Mouse (Mus musculus) retina, postnatal 7 days (tissue): ENCODE results near the gene Tat.
A peak's percentile ranks its signal among the peaks of the same experiment; 100 is the strongest.

Source experiments
- DNase-seq: peaks from one replicate; pipeline ENCODE4 v3.0.0-alpha.2; 2012; ENCODE audit warnings: low read depth, low spot score

Gene Tat

DNA sequence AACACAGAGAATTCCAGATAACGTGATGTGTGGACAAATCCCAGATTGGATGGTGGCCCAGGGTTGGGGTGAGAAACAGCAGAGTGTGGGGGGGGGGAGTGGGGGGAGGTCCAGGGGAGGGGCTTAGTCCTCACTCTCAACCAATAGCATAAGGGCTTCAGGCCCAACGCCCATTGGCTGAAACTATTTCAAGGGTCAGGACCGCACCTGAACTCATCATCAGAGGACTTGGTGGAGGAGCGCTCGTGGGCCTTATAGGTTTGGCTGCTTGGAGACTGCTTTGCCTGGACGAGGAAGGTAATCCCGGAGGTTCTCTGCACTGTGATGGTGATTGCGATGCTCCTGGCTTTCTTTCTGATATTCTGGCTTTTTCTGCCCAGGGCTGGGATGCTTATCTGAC, at the start of gene Tat:
Tat (plus strand) TSS at position 214 of the 400 bp plus-strand sequence.
- DNase-seq, result no peak

DNA sequence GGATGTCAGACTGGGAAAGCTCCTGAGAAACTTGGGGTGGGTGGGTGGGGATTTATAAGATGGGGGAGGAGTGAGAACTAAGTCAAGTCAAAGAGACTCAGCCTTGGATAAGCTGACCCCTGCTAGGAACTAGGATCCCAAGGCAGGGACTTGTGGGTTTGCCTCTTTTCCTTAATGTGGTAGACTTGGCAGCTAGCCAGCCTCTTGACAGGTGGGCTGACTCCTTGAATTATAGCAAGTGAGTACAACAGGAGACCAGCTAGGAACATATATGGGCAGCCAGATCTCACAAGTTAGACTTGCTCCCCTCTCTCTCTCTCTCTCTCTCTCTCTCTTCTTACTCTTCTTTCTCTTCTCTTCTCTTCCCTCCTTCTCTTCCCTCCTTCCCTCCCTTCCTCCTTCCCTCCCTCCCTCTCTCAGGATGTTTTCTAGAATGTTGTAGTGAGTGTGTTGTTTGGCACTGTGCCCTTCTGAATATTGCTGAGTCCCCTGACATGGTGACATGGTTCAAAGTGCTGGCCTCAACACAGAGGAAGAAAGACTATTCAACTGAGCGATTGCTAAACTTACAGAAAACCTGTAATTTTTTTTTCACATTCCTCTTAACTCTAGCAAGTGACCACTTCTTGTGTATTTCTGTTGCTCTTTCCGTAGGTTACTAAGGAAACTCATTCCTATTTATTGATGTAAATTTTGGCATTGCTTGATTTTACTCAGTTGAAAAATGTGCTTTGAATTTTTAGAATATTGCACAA, 48.5 kb upstream of the Tat start:
- DNase-seq, result no peak

DNA sequence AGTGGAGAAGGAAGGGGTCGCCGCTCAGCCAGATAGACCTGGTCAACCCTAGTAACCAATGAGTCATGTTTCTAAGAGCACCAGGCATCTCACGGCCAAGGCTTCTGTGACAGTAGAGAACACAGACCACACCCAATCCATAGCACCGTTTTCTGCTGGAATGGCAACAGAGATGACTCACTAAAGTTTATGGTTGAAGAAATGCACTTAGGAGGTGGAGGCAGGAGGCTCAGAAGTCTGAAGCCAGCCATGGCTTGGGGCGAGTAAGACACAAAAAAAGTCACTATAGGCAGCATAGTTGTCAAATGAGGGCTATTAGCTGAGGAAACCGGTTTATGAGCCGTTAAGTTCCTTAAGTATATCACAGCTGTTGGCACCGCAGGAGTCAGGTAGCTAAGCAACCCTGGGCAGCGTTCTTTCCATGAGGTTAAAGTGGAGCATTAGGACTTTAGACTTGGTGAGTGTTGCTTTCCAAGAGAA, 45.0 kb upstream of the Tat start:
- no peak for DNase-seq

DNA sequence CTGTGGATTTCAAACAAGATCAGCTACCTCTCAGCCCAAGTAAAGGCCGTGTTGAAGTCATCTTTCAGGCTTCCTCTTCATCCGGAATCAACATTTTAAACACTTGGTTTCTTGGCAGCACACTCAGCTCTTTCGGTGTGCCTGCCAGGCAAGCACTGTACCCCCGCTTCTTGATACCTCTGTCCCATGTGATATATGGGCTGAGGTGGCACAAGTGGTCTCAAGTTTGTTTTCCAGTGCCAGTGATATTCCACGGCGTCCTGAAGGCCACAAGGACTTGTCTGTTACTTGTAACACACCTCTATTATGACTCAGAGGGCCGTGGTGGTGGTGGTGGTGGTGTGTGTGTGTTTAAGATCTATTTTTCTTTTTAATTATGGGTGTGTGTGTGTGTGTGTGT, 44.5 kb upstream of the Tat start:
- DNase-seq, result no peak

DNA sequence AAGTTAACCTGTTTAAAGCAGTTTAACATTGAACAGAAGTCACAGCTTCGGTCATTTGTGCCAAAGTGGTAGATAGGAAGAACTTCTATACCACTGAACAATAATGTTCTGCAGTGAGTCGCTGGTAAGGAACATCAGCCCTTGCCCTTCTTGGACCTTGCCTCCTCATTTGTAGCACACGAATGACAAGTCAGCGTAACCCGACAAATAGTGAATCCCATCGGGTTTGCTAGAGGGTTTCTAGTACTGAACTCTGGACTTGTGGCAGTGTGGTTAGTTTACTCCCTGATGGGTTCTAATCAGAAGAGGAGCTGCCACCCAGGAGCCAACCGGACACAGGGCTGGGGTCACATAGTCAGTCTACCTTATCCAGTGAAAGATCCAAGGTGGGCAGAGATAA, 44.0 kb upstream of the Tat start:
- no peak for DNase-seq

DNA sequence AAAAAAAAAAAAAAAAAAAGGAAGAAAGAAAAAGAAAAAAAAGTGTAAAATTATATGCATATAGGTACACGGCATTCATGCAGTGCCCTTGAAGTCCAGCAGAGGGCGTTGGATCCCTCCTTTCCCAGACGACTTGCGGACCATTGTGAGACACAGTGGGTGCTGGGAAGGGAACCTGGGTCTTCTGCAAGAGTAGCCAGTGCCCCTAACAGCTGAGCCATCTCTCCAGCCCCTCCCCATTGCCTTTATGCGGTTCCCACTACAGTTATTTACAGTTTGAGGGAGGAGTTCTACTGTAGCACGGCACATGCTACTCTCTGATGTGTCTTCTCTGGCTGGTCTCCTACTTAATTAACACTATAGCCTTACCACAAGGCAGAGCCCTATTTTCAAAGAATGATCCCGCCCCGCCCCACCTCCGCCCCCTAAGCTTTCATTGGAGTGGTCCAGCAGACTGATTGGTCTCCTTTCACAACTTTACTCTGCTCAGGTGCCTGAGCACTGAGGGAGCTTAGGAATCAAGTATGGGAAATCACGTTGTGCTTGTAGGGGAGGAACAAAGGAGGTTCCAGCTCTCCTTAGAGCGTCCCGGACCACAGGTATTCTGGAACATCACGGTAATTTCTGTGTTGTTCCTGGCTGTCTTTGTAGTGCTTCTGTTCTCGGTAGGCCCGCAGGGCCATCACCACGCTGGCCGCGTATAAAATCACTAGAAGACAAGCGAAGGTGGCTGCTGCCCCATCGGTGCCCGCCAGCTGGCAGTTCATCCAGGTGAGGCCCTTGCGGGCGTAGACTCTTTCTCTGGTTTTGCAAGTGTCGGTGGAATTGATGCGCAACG, 42.6 kb upstream of the Tat start:
- no peak for DNase-seq

DNA sequence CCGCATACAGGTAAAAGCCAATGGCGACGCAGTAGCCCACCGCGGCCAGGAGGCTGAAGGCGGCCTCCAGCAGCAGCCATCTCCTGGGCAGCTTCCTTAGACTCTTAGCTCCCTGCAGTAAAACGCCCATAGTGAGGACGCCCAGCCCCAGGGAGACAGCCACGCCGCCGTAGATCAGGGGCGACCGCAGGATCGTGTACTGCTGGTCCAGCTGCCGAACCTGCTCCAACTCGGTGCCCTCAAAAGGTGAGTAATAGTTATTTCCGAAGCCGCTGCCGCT, 42.0 kb upstream of the Tat start:
- no peak for DNase-seq

DNA sequence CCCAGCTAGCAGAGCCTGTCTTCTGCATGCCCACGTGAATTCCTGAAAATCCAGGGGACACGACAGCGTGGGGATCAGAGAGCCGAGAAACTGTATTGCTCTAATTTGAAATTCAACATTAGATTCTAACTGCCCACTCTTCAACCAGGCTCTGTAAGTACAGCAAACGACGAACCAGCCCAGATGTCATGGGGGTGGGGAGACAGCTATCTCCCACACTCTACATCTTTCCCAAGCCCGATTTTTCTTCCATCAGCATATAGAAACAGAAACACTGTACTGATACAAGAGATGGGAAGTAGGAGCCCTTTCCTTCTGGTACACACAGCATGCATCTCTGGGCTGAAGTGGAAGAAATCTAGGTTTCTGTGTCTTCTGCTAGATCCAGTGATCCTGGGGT, 38.1 kb upstream of the Tat start:
- no peak for DNase-seq

DNA sequence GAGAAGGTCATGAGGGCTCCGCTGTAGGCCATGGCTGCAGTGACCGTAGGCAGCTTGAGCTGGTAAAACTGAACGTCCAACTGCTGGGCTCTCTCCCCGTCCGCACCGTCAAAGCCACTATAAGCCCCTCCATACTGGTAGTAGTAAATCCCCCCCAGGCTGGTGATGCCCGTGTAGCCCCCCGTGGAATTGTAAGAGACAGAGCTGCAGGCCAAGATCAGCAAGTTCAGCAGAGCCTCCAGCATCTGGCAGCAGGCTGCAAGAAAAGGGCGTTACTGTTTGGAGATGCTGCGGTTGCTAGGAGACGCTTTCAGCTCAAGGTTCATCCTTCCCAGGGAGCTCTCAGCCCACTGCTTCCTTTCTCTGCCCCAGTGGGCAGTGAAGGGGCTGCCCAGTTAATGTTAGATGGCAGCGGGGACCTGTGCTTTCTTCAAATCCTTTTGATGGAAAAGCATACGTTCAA, 35.7 kb upstream of the Tat start:
- no peak for DNase-seq

DNA sequence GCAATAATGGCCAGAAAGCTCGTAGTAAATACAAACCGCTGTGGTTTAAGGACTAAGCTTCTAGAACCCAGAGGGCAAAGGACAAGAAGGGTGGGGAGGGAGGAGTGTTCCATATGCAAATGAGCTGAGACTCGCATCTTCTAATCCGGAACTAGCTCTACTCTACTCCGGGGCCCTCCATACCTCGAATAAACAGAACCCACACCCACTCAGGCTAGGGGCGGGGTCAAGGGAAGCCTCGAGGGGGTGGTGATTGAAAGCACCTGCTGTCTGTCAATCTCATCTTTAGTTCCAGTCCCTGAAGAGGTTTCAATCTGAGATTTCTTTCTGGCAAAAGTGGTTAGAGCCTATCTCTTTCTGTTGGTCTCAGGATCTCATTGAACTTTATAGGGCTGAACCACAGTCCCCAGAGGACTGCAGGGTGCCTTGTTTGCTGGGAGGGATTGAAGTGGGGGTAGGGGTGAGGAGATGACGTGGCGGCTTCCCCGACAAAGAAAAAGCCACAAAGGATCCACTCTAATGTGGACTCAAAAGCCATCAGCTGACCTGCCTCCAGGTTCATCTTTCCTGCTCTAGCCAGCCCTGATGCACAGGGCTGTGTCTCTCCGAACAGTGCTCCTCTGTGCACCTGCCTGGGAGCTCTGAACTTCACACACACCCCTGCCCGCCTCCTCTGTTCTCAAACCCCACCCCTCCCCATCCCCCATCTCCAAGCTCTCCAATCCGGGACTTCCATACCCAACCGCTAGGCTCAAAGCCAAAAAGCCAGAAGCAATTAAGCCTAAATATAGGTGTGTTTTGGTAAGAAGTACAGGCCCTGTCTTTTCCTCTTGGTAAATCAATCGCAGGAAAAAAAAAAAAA, 32.8 kb upstream of the Tat start:
- DNase-seq, result no peak

DNA sequence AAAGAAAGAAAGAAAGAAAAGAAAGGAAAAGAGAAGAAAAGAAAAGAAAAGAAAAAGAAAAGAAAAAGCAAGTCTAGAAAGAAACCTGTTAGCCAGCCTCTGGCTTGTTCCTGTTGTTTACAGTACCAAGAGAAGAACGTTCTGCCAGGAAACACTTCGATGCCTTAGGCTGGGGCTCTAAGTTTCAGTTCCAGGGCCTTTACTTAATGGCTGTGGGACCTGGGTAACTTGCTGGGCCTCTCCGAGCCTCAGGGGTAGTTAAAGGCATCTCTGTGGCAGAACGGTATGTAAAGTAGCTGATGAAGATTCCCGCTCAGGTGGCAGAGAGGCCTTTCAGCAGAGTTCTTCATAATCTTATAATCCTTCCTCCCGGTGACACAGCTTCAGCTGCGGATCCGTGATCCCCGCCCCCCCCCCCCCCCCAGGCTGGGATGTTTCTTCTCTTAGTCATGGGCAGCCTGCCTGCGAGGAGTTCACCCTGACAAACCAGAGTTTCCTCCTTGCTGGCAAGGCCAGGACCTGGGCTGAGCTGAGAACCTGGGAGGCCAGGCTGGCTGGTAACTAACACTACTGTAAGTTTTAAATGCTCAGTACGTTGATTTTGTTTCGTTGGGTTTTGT, 32.1 kb upstream of the Tat start:
- no peak for DNase-seq

DNA sequence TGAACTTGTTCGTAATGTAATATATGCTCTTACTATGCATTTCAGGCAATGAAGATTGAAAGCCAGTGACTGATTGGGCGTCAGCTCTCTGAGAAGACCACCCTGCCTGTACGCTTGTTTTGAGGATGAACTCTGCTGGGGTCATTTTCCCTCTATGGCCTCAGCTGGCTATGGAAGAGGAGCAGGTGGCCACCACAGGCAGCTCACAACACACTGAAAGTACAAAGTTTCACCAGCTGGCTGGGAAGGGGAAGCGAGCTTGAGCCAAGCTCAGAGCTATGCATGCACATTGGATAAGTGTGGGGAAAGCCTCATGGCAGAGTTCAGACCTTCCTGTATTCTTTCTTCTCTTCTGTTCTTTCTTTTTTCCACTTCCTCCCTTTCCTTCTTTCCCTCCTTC, 31.1 kb upstream of the Tat start:
- no peak for DNase-seq

DNA sequence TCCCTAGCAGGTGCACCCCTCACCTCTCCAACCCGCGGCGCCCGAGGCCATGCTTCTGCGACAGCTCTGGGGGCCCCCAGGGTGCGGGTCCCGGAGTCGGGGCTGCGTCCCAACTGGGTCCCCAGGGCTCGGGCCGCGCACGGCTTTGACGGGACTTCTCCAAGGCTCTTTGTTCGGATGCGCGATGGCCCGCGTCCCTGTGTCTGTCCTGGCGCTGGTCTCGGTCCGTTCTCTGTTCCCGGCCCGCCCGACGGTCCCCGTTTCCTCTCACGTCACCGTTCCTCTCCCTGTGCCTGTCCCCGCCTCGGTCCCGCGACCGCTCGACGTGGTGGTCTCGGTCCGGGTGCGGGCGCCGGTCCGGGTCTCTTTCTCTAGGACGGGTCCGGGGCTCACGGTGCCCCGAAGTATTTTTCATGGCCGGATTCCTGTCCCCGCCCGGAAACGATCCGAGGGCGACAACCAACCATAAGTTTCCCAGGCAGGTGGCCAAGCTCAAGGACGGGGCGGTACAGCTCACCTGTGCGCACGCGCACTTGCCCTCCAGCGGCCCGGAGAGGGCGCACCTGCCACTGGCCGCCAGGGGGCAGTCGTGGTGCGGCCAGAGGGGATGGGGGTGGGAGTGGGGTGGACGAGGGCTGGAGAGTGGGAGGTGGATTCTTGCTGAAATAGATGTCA, 28.4 kb upstream of the Tat start, which contains the start of gene Marveld3:
Marveld3 (minus strand) TSS at position 511 of the 675 bp plus-strand sequence.
- peak; percentile 65 for DNase-seq

DNA sequence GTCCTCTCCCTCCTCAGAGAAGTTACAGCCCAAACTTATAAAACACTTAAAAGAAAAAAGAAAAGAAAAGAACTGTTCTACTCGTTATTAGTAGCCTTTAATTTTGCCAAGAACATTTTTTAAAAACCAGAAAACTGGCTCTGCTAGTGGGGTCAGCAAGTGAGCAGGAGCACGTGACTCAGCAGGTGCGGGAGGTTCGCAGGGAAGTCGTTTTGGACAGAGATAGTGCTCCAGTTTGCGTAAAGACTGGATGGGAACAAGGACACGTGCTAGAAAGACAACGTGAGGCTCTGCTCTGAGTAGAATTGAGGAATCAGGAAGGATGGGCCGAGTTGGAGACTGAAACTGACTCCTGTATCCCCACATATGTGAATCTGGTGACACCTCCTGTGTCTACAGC, 27.3 kb upstream of the Tat start:
- DNase-seq, result no peak

DNA sequence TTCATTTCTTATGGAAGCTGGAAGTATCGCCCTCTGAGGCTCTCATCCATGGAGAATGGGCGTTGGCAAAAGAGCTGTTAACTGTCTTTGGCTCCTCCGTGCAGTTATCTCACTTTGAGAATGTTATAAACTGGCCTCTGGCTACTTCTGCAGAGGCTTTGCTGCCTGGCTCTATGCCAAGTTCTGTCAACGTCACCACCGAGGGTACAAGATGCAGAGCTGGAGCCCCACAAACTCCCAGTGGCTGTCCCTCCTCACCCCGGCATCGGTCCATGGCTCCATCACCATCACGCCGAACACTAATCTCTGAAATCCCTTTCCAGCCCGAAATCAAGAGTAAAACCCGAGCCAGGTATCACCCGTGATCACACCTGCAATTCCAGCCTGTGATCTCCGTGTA, 26.8 kb upstream of the Tat start:
- DNase-seq, result no peak

DNA sequence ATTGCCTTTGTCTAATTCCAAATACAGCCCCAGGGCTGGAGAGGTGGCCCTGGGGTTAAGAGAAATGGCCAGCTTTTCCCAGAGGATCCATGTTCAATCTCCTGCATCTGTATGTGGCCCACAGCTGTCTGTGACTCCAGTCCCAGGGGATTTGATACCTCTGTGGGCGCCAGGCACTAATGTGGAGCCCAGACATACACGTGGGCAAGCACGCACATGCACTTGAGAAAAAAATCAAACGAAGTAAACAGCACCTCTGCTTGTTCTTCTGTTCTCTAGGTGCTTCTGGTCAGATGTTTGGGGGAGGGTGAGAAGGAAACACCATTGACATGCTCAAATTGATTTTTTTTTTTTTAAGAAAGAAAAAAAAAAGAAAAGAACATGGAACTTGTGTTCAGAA, 26.1 kb upstream of the Tat start:
- DNase-seq, result no peak

DNA sequence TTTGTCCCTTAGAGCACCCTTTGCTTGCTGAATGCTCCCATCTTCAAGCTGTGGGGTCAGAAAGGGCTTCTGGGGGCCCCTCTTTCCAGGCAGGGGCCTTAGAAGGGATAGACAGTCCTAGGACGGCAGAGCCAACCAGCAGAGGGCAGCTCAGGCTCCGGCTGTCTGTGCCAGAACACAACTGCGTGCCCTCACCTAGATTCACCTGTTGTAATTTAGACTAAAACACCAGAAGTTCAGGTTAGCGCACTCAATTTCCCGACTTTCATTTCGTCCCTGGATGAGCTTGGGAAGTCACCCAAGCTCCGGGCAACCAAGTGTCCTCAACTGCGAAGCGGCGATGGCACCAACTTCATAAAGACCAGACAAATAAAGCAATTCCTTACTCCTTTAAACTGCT, 21.4 kb upstream of the Tat start:
- no peak for DNase-seq

DNA sequence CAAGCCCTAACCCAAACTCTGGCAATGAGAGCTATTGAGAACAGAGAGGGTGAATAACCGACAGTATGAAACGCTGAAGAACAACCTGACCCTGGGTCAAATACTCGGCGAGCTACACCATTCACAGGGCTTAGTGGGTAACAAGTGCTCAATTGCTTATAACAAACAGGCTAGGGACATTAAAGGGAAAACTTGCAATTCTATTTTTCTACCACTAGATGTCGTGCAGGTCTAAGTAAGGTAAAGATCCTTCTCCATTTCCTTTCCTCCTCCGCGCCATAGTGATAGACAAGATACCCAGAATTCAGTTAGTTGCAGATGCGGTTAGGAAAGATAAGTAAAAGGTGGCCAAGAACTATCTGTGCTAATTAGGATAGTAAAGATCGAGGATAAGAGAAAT, 19.9 kb upstream of the Tat start:
- no peak for DNase-seq

DNA sequence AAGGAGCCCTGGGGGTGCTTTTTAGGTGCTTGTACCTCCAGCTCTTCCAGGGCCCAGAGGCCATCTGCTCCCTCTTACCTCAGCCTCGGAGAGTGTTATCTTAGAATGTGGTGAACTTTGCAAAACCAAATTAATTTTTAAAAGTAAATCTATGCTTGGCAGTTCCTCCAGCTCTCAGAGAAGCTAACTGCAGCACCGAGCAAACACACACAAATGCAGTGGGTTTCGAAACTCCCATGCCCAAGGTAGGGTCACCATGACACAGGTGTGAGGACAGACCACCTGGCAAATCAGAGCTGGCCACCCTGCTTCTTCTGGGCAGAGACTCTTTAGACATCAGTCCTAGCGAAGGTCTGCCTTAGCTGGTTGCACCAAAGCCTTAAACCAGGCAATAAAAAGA, 17.3 kb upstream of the Tat start:
- DNase-seq, result no peak

DNA sequence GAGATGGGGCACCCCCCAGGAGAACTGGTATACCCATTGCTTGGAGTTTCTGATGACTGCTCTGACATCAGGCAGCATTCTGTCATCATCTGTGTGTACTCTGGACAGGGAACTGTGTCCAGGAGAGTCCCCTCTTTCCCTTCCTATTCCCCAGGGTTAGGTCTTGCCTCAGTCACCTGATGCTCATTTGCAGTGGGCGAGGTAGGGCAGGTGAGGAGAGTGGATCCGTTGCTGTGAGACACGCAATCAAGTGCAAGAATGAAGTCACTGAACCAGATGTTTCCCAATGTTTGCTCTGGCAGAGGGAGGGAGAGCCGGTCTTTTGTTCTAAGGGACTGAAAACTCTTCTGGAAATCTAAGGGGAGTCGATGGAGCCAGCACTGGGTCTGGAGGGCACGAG, 10.9 kb upstream of the Tat start:
- no peak for DNase-seq
